9 mouse cellular contexts compared by ENCODE assay signal in genomic region chr16:23518567-23519369, GRCm38 (mm10). TPM values are rescaled to one million over a fixed set of nuclear protein-coding genes. Genes with fewer than 3 reads are reported as not detected.
DNase-seq lines count a peak whose midpoint lies in the region; ATAC-seq lines count a peak whose summit lies in the region.
"Had no signal": no experiment of that assay in that cellular context is flagged by ENCODE, and none has a peak within 500 bp of the region (broad histone marks: within the 10 kb centered on the region; RNA-seq: fewer than 3 reads in every experiment).

No protein-coding gene starts in this region.

- H3K36me3 ChIP-seq in limb, embryonic 12.5 days = no peaks in the 10 kb centered on the region
- H3K36me3 ChIP-seq in limb, embryonic 10.5 days = no peaks in the 10 kb centered on the region
- H3K36me3 ChIP-seq in midbrain, embryonic 15.5 days (replicated peaks) = no peaks in the 10 kb centered on the region

- no peak for ATAC-seq in limb, embryonic 12.5 days (ENCODE audit: insufficient number of reproducible peaks, insufficient read depth, low FRiP score, low TSS enrichment, low read depth)
- no peak for ATAC-seq in midbrain, embryonic 15.5 days (replicated peaks)

- peak; percentile 38 to 57 for DNase-seq in cerebellum, postnatal 14 days
- no peak for DNase-seq in cerebellum, adult 18-20 months
- DNase-seq in limb, embryonic 10.5 days (ENCODE audit: low spot score) = no peak
- peak; percentile 30 for DNase-seq in gonadal fat pad, adult 2 months (ENCODE audit: low read depth)
- DNase-seq in urinary bladder, postnatal 10 days (ENCODE audit: low spot score) = no peak
- no peak for DNase-seq in cerebellum, adult 8-10 months

- WGBS in limb, embryonic 12.5 days = 74% methylated on average over 10 of the region's 10 CpGs
- 84% methylated on average over 10 of the region's 10 CpGs for WGBS in limb, embryonic 10.5 days
- 69% methylated on average over 10 of the region's 10 CpGs for WGBS in midbrain, embryonic 15.5 days

- peak overlapping the region; percentile 67; the same call in 1 of the 2 replicates for H3K4me2 ChIP-seq in limb, embryonic 12.5 days
- peak overlapping the region; percentile 67 for H3K4me2 ChIP-seq in midbrain, embryonic 15.5 days

- H3K27ac ChIP-seq in limb, embryonic 12.5 days = no peak overlapping the region
- H3K27ac ChIP-seq in limb, embryonic 10.5 days = no peak overlapping the region
- H3K27ac ChIP-seq in midbrain, embryonic 15.5 days = peak overlapping the region; percentile 34

- 0 out of 2 replicates have a peak, but pooled peaks cover 14% of the 10 kb centered on the region for H3K27me3 ChIP-seq in limb, embryonic 12.5 days
- 0 out of 2 replicates have a peak, but pooled peaks cover 4% of the 10 kb centered on the region for H3K27me3 ChIP-seq in limb, embryonic 10.5 days (ENCODE audit: low read depth, poor library complexity, severe bottlenecking)
- no peaks in the 10 kb centered on the region for H3K27me3 ChIP-seq in midbrain, embryonic 15.5 days (replicated peaks)

- H3K4me3 ChIP-seq in limb, embryonic 12.5 days (replicated peaks) = no peak overlapping the region
- no peak overlapping the region for H3K4me3 ChIP-seq in limb, embryonic 10.5 days
- H3K4me3 ChIP-seq in midbrain, embryonic 15.5 days = peak overlapping the region; percentile 48

- H3K9ac ChIP-seq in limb, embryonic 12.5 days (replicated peaks) = no peak overlapping the region
- no peak overlapping the region for H3K9ac ChIP-seq in midbrain, embryonic 15.5 days

- H3K9me3 ChIP-seq in limb, embryonic 12.5 days = no peaks in the 10 kb centered on the region
- H3K9me3 ChIP-seq in limb, embryonic 10.5 days (replicated peaks) = no peaks in the 10 kb centered on the region
- H3K9me3 ChIP-seq in midbrain, embryonic 15.5 days = no peaks in the 10 kb centered on the region

- H3K4me1 ChIP-seq in limb, embryonic 12.5 days (replicated peaks) = peaks cover 48% of the 10 kb centered on the region
- H3K4me1 ChIP-seq in limb, embryonic 10.5 days = peaks cover 46% of the 10 kb centered on the region
- peaks cover 50% of the 10 kb centered on the region for H3K4me1 ChIP-seq in midbrain, embryonic 15.5 days

RNA-seq across cellular contexts. Expression of gene Rtp4, which starts 1.3 kb away (rescaled TPM):
- 3.0 and 3.1 TPM in 2 replicates for polyA plus RNA-seq in limb, embryonic 12.5 days (2016; fragmentation: Nextera tagmentation; extraction: Ambion mirVana)
- polyA plus RNA-seq in limb, embryonic 10.5 days (2016; fragmentation: Nextera tagmentation; extraction: Ambion mirVana) = 0.85 and 0.98 TPM in 2 replicates
- polyA plus RNA-seq in gonadal fat pad, adult 2 months (2012; rRNA removed) = 7.6 and 11.2 TPM in 2 replicates
- 3.8 and 5.2 TPM in 2 replicates for polyA plus RNA-seq in midbrain, embryonic 15.5 days (2015; fragmentation: Nextera tagmentation; extraction: Ambion mirVana)

RNA-seq across cellular contexts. Expression of gene Masp1, which starts 1.8 kb away (rescaled TPM):
- polyA plus RNA-seq in limb, embryonic 12.5 days (2016; fragmentation: Nextera tagmentation; extraction: Ambion mirVana) = 4.0 and 4.4 TPM in 2 replicates
- polyA plus RNA-seq in limb, embryonic 10.5 days (2016; fragmentation: Nextera tagmentation; extraction: Ambion mirVana) = 3.7 and 3.8 TPM in 2 replicates
- 2.7 and 3.1 TPM in 2 replicates for polyA plus RNA-seq in gonadal fat pad, adult 2 months (2012; rRNA removed)
- 30.9 and 31.1 TPM in 2 replicates for polyA plus RNA-seq in midbrain, embryonic 15.5 days (2015; fragmentation: Nextera tagmentation; extraction: Ambion mirVana)
- polyA plus RNA-seq: erythroblast, embryonic 14.5 days had no signal

Comparison
In these comparisons a context has a peak if more than half of its experiments do, and no peak if none do; other contexts are left out.
1. DNase-seq: peak in cerebellum, postnatal 14 days (2 of 2) and gonadal fat pad, adult 2 months (single experiment); none in cerebellum, adult 18-20 months (0 of 2), limb, embryonic 10.5 days (single experiment), urinary bladder, postnatal 10 days (single experiment) and cerebellum, adult 8-10 months (single experiment).